Mouse (Mus musculus) right cerebral cortex, postnatal 25 days (tissue): ENCODE data around the gene Spc25.
A peak's percentile ranks its signal among the peaks of the same experiment; 100 is the strongest.

Experiments
- DNase-seq: peaks from one replicate; pipeline ENCODE4 v3.0.0; 2022

Gene Spc25

DNA sequence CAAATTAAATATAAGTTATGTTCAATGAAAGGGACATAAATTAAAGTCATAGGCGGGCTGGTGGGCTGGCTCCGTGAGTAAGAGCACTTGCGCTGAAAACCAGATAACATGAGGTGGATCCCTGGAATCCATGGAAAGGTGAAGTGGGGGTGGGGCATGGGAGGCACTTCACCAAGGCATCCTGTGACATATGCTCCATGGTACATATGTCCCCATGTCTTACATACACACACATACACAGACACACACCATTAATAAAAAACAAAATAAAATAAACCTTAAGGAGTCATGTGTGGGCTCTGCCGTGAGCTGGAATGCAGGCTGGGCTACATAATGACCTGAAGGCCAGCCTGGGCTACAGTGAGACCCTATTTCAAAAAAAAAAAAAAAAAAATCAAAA lies 26.3 kb downstream of the Spc25 start:
- DNase-seq, result no peak

DNA sequence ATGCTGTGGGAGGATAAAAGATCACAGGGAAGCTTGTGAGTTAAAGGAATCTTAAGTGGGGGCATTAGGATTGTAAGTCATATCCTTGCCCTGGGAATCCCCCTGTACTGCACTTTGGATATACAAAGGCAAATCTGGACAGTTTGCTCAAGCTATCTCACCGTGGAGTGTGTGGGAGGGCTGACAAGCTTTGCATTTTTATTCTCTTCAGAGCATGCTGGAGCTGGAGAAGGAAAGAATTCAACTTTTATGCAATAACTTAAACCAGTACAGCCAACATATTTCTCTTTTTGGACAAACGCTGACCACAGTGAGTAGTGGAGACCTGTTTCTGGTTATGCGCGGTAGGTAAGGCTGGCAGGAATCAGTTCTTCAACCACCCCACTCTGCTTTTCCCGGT lies 30.7 kb downstream of the Spc25 start:
- peak; percentile 14 for DNase-seq

DNA sequence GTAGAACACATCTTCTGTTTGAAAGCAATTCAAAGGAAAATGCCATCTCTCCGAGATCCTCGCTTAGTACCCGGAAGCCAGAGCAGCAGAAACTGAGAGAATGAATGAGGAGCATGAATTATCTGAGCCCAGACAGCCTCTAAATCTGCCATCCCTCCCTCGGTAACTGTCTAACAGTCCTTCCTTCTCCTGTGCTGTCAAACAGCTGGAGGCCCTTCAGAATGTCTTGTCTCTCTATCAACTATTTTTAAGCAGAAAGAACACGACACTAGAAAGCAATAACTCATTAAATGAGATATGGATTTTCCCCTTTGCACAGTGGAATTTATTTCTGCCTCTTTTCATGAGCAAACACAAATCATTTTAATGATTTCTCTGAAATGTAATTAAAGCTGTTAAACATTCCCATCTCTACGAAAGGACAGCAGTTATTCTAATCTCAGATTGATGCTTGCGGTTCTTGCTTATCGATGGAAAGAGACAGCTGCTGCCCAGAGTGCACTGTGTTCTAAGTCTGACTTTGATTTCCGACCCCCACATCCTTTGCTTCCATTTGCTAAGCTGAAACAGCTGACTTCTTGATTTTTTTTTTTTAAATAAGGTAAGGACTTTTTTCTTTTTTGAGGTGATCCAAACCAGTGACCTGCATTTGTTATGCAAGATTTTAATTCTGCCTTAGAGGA lies 35.5 kb downstream of the Spc25 start:
- no peak for DNase-seq

DNA sequence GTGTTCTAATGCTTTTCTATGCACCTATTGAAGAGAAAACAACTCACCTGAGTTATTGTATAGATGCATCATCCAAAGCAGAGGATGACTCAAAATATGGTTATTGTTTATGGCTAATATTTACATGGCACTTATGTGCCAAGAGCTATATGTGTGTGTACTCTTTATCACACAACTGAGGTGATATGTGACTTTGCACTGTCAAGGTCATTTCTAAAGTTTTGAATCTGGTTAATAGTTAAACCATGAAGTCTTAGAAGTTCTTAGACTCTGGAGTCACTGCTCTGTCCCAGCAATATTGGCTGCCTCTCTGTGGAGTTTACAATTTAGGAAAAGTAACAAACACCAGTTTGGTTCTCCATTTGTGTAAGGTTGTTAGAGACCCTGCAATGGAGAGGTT lies 47.1 kb downstream of the Spc25 start:
- DNase-seq, result no peak

DNA sequence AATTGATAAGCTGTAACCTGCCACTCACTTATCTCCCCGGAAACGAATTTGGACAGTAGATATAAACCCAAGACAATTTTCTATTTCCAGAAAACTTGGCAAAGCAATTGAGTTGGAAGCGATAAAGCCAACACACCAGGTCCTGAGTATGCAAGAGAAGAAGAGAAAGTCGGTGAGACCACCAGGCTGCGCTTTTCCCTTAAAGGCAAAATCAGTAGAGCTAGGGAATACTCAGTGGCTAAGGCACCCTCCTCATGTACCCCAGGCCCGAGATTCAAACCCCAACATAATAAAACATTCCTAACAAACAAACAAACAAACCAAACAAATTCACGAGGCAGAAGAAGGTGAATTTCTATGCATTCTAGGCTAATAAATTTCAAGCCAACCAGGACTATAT lies 49.7 kb downstream of the Spc25 start:
- no peak for DNase-seq

DNA sequence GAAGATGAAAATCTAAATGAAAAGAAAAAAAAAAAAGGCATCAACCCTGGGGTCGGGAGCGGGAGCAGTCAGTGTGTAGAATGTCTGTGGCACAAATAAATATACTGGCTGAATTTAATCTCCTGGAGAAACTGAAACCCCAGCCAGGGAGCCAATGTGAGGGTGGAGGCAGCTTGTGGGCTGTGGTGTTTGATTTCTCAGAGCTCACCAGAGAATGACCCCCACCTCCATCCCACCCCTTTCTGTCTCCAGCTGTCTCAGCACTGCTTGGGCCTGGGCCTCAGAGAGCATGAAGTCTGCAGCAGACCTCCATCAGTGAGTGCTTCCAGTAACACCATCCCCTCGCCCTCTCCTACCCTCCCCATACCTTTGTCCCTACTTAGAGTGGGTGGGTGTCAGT lies 50.1 kb downstream of the Spc25 start:
- DNase-seq, result no peak

DNA sequence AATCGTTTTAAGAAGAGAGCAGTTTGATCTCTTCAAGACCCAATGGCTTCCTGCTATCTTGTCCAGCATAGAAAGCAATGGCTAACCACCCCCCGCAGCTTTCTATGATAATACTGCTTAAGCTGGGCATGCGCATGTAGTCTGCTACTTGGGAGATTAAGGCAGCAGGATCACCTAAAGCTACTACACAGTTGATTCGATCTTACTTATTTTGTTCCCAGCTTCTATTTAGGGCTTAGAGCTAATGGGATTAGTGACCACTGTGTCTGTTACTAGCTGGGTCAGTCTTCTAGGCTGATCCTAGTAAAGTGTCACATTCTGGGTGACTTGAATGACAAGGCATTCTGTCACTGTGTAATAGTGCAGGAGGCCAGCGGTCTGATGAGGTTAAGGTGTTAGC lies 55.2 kb downstream of the Spc25 start:
- DNase-seq, result no peak

DNA sequence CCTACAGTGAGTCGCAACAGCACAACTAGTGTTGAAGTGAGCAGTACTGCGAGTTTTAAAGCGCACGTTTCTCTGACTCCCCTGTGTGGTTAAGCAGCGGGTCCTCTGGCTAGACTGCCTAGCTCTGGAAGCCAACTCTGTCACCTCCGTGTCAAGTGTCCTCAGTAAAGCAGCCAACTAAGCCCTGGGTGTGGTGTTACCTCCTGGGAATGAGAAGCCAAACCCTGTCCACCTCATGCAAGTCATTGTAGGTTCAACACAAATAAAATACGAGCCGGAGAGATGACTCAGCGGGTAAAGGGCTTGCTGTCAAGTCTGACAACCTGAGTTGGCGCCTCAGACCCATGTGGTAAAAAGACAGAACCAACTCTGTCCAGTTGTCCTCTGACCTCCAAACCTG lies 56.8 kb downstream of the Spc25 start:
- DNase-seq, result no peak

DNA sequence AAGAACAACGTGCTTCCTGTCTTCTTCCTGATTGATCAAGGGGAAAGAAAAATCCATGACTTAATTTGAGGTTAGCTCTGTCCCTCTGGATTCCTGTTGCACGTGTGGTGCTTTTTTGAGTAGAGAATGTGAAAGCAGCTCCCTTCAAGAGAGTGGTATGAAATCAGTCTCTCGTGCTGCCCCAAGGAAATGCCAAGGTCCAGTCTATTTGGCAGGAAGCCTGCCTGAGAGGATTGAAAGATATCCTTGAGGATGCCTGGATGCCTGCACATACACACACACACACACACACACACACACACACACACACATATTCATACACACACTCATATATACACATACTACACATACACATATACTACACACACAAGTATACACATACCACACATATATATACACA lies 57.3 kb downstream of the Spc25 start:
- no peak for DNase-seq
